Mouse (Mus musculus) midbrain, embryonic 11.5 days (tissue): ENCODE results near the gene Slc6a5. TPM values are rescaled to one million over a fixed set of nuclear protein-coding genes. Genes with fewer than 3 reads are reported as not detected.

Experiments
- ATAC-seq: fragments of 200-750 bp; cut with Nextera tagmentation; 2 replicates; pipeline ENCODE4 v1.8.0; 2017; ENCODE audit warnings: moderate TSS enrichment, moderate library complexity; ENCODE audit not compliant: low FRiP score
- DNase-seq: peaks from one replicate; pipeline ENCODE4 v3.0.0; 2015; ENCODE audit warnings: low spot score; ENCODE audit errors: missing footprints
- H3K27ac ChIP-seq: fragments of 300-500 bp; sonication (generic); 2 replicates; pipeline ENCODE4 v1.5.1; 2014; ENCODE audit warnings: low read depth, low read length
- H3K27me3 ChIP-seq: fragments of 300-500 bp; sonication (generic); 2 replicates; pipeline ENCODE4 v1.6.1; 2014; ENCODE audit warnings: mild to moderate bottlenecking, low read length, moderate library complexity, mixed read lengths; ENCODE audit not compliant: control insufficient read depth, insufficient read depth
- H3K36me3 ChIP-seq: fragments of 300-500 bp; sonication (generic); 2 replicates; pipeline ENCODE4 v1.6.1; 2014; ENCODE audit warnings: mild to moderate bottlenecking, low read length, moderate library complexity, mixed read lengths; ENCODE audit not compliant: control insufficient read depth, insufficient read depth
- H3K4me1 ChIP-seq: fragments of 300-500 bp; sonication (generic); 2 replicates; pipeline ENCODE4 v1.6.1; 2014; ENCODE audit warnings: low read length; ENCODE audit not compliant: control insufficient read depth, insufficient read depth
- H3K4me2 ChIP-seq: fragments of 300-500 bp; sonication (generic); 2 replicates; pipeline ENCODE4 v1.6.1; 2014; ENCODE audit warnings: mild to moderate bottlenecking, moderate library complexity
- H3K4me3 ChIP-seq: fragments of 300-500 bp; sonication (generic); 2 replicates; pipeline ENCODE4 v1.5.1; 2014; ENCODE audit warnings: low read depth, low read length
- H3K9ac ChIP-seq: fragments of 300-500 bp; sonication (generic); 2 replicates; pipeline ENCODE4 v1.6.1; 2014; ENCODE audit warnings: low read length
- H3K9me3 ChIP-seq: fragments of 300-500 bp; sonication (generic); 2 replicates; pipeline ENCODE4 v1.6.1; 2016; ENCODE audit warnings: low read length; ENCODE audit not compliant: control insufficient read depth
- WGBS: fragments of 180-500 bp; shearing (Covaris S2); extraction: QIAGEN DNeasy Blood & Tissue Kit; methylation state at CpG from one replicate; pipeline ENCODE4 v1.1.7; 2014; 5-methylcytosine and 5-hydroxymethylcytosine counted together
- polyA plus RNA-seq: library from polyadenylated mRNA; unstranded; fragments of >200 nt; fragmentation: Nextera tagmentation; extraction: Ambion mirVana; gene quantifications from 2 replicates; pipeline ENCODE4 v1.2.1, GENCODE M21; 2014

The Slc6a5 gene
- polyA plus RNA-seq = 0.07 TPM in 1 of 2 replicates, not detected in the other

GRCm38 (mm10) chr7:49909850-49910249, at the start of gene Slc6a5:
Gene Slc6a5 (plus strand): TSS chr7:49910146.
- Histone ChIP-seq H3K4me3 (no peak within 1 kb of the TSS), H3K36me3 (no peaks in the 10 kb centered on the region), H3K27me3 (peaks cover 98% of the 10 kb centered on the region), H3K27ac (no peak within 1 kb of the TSS), H3K4me1 (peaks cover 14% of the 10 kb centered on the region), H3K9me3 (no peaks in the 10 kb centered on the region), H3K4me2 (peak within 1 kb of the TSS; percentile 12), H3K9ac (no peak within 1 kb of the TSS)
- under 1% methylated on average over 15 of the region's 15 CpGs for WGBS
- ATAC-seq = no peak
- DNase-seq = no peak

GRCm38 (mm10) chr7:49861196-49861595, 48.8 kb upstream of the Slc6a5 start:
- no peak overlapping the region for H3K27ac ChIP-seq
- WGBS = 97% methylated on average over 2 of the region's 2 CpGs
- no peaks in the 10 kb centered on the region for H3K27me3 ChIP-seq
- H3K4me2 ChIP-seq = no peak overlapping the region
- H3K4me3 ChIP-seq = no peak overlapping the region
- H3K36me3 ChIP-seq = peaks cover 7% of the 10 kb centered on the region; the same call in 1 of the 2 replicates
- ATAC-seq (no peak), DNase-seq (no peak)
- no peak overlapping the region for H3K9ac ChIP-seq
- no peaks in the 10 kb centered on the region for H3K9me3 ChIP-seq
- no peaks in the 10 kb centered on the region for H3K4me1 ChIP-seq

- Histone ChIP-seq H3K4me3 (no peak overlapping the region), H3K9me3 (no peaks in the 10 kb centered on the region), H3K4me2 (no peak overlapping the region), H3K27ac (no peak overlapping the region), H3K36me3 (peaks cover 5% of the 10 kb centered on the region; the same call in 1 of the 2 replicates), H3K9ac (no peak overlapping the region), H3K4me1 (no peaks in the 10 kb centered on the region), H3K27me3 (no peaks in the 10 kb centered on the region)
- 0 out of 2 replicates have a peak, but pooled peaks have one; percentile 33 for ATAC-seq
- 65% methylated on average over 3 of the region's 3 CpGs for WGBS
- no peak for DNase-seq
Measured at GRCm38 (mm10) chr7:49863753-49864152, 46.2 kb upstream of the Slc6a5 start.

GRCm38 (mm10) chr7:49869656-49870055, 40.3 kb upstream of the Slc6a5 start:
- DNase-seq = no peak
- no peak for ATAC-seq
- Histone ChIP-seq H3K36me3 (no peaks in the 10 kb centered on the region), H3K4me2 (no peak overlapping the region), H3K27me3 (no peaks in the 10 kb centered on the region), H3K9ac (no peak overlapping the region), H3K27ac (no peak overlapping the region), H3K4me1 (no peaks in the 10 kb centered on the region), H3K9me3 (no peaks in the 10 kb centered on the region), H3K4me3 (no peak overlapping the region)
- WGBS = 79% methylated on average over 5 of the region's 5 CpGs

- Histone ChIP-seq H3K9ac (no peak overlapping the region), H3K27me3 (no peaks in the 10 kb centered on the region), H3K27ac (no peak overlapping the region), H3K4me2 (no peak overlapping the region), H3K4me1 (no peaks in the 10 kb centered on the region), H3K9me3 (no peaks in the 10 kb centered on the region), H3K36me3 (no peaks in the 10 kb centered on the region), H3K4me3 (no peak overlapping the region)
- WGBS = 78% methylated on average over 3 of the region's 3 CpGs
- DNase-seq = no peak
- no peak for ATAC-seq
Measured at GRCm38 (mm10) chr7:49870276-49870675, 39.7 kb upstream of the Slc6a5 start.

GRCm38 (mm10) chr7:49877307-49877706, 32.6 kb upstream of the Slc6a5 start:
- Histone ChIP-seq H3K27me3 (no peaks in the 10 kb centered on the region), H3K4me1 (peaks cover 7% of the 10 kb centered on the region; the same call in 1 of the 2 replicates), H3K9ac (no peak overlapping the region)

GRCm38 (mm10) chr7:49879051-49879450, 30.9 kb upstream of the Slc6a5 start:
- Histone ChIP-seq H3K4me2 (0 out of 2 replicates have a peak overlapping the region, but pooled peaks have one; percentile 6), H3K27ac (no peak overlapping the region), H3K9ac (no peak overlapping the region), H3K9me3 (no peaks in the 10 kb centered on the region), H3K4me1 (peaks cover 10% of the 10 kb centered on the region; the same call in 1 of the 2 replicates), H3K36me3 (no peaks in the 10 kb centered on the region), H3K27me3 (no peaks in the 10 kb centered on the region), H3K4me3 (no peak overlapping the region)
- 29% methylated on average over 13 of the region's 13 CpGs for WGBS
- ATAC-seq = 0 out of 2 replicates have a peak, but pooled peaks have one; percentile 49
- DNase-seq = no peak

More at GRCm38 (mm10) chr7:49877307-49877706, 32.6 kb upstream of the Slc6a5 start:
- H3K4me2 ChIP-seq = no peak overlapping the region
- H3K9me3 ChIP-seq = no peaks in the 10 kb centered on the region
- ATAC-seq (no peak), DNase-seq (no peak)
- no peak overlapping the region for H3K27ac ChIP-seq
- WGBS = 79% methylated on average over 5 of the region's 5 CpGs
- H3K36me3 ChIP-seq = no peaks in the 10 kb centered on the region
- H3K4me3 ChIP-seq = no peak overlapping the region

- H3K36me3 ChIP-seq = no peaks in the 10 kb centered on the region
- no peak overlapping the region for H3K4me2 ChIP-seq
- no peaks in the 10 kb centered on the region for H3K27me3 ChIP-seq
- peaks cover 10% of the 10 kb centered on the region; the same call in 1 of the 2 replicates for H3K4me1 ChIP-seq
- no peaks in the 10 kb centered on the region for H3K9me3 ChIP-seq
- 84% methylated on average over 8 of the region's 8 CpGs for WGBS
- H3K27ac ChIP-seq = no peak overlapping the region
- no peak overlapping the region for H3K9ac ChIP-seq
- H3K4me3 ChIP-seq = no peak overlapping the region
- DNase-seq (no peak), ATAC-seq (no peak)
Measured at GRCm38 (mm10) chr7:49879998-49880707, 29.8 kb upstream of the Slc6a5 start.

- Histone ChIP-seq H3K4me3 (no peak overlapping the region), H3K36me3 (no peaks in the 10 kb centered on the region), H3K27ac (no peak overlapping the region), H3K9ac (no peak overlapping the region), H3K4me2 (no peak overlapping the region), H3K4me1 (peaks cover 10% of the 10 kb centered on the region; the same call in 1 of the 2 replicates), H3K9me3 (no peaks in the 10 kb centered on the region), H3K27me3 (no peaks in the 10 kb centered on the region)
- 38% methylated on average over 4 of the region's 4 CpGs for WGBS
- DNase-seq (peak; percentile 85), ATAC-seq (no peak)
Measured at GRCm38 (mm10) chr7:49882288-49882687, 27.7 kb upstream of the Slc6a5 start.
